Mouse (Mus musculus) G1E (cell line): ENCODE data around the gene Skap1.

Source experiments
- CTCF ChIP-seq: IDR thresholded peaks from 2 replicates; pipeline ENCODE4 v1.5.1; 2012; ENCODE audit warnings: low read depth, low read length, inconsistent platforms, mixed read lengths
- GATA1 ChIP-seq: IDR thresholded peaks from 2 replicates; pipeline ENCODE4 v1.6.1; 2012; ENCODE audit warnings: borderline replicate concordance, low read length, inconsistent platforms, mixed read lengths
- TAL1 ChIP-seq: conservative IDR thresholded peaks from 2 replicates; pipeline ENCODE4 v1.6.1; 2012; ENCODE audit warnings: low read depth, low read length, inconsistent platforms, mixed read lengths

GRCm38 (mm10) chr11:96564088-96564487 is 99.7 kb downstream of the Skap1 start:
- TF ChIP-seq CTCF (no peak), GATA1 (no peak), TAL1 (no peak)
